Mouse (Mus musculus): Measurements from ENCODE around the gene Art4. TPM values are rescaled to one million over a fixed set of nuclear protein-coding genes. Genes with fewer than 3 reads are reported as not detected.

Art4 gene
- total and polyA plus RNA-seq, 3 experiments = 0.50 to 0.60 TPM; not detected in 1

DNA sequence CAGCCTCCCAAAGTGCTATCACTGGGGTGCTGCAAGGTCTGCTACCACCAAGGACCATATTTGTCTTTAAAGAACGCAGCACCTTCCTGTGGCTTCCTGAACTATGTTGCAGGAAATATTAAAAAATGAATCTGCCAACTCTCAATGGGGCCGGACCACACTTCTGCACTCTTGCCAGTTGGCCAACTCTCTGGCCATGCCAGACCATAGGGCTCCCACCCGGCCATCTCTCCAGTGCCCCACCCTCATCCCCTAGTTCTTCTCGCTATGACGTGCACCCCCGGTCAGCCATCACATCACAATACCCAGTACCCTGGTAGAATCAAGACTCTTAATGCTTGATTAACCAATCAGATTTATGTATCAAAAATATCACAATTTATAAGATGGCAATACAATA is 26.4 kb upstream of the Art4 start:
- H3K4me3 ChIP-seq (ENCODE audit: control insufficient read depth in 1 of 2, insufficient read depth in 1 of 2, low read depth in 2 of 2, low read length in 2 of 2) = no peak overlapping the region
- H3K27ac ChIP-seq (ENCODE audit: control insufficient read depth, low read depth, low read length) = no peak overlapping the region
- peaks cover 0 to 2% of the 10 kb centered on the region in 2 experiments; a peak in 1 of 4 replicates for H3K27me3 ChIP-seq (ENCODE audit: control insufficient read depth in 1 of 2, insufficient read depth in 2 of 2, low read length in 2 of 2)
- H3K9me3 ChIP-seq (replicated peaks; ENCODE audit: insufficient read depth, low read length) = no peaks in the 10 kb centered on the region
- no peak for DNase-seq (ENCODE audit: low read depth, low spot score)
- H3K79me2 ChIP-seq (ENCODE audit: control insufficient read depth, insufficient read depth, low read length, poor library complexity) = no peaks in the 10 kb centered on the region
- H3K36me3 ChIP-seq (ENCODE audit: control insufficient read depth in 1 of 2, insufficient read depth in 2 of 2, low read length in 2 of 2) = no peaks in the 10 kb centered on the region
- H3K4me1 ChIP-seq (ENCODE audit: control insufficient read depth in 1 of 2, insufficient read depth in 2 of 2, low read length in 2 of 2) = no peaks in the 10 kb centered on the region
- H3K9ac ChIP-seq (ENCODE audit: control insufficient read depth, low read depth, low read length, poor library complexity, severe bottlenecking) = no peak overlapping the region
- TF ChIP-seq ELF1 (IDR thresholded peaks at IDR 0.05; ENCODE audit: low read depth, low read length) (no peak), ETS1 (IDR thresholded peaks at IDR 0.05; ENCODE audit: low read depth, low read length) (no peak), NELFE (IDR thresholded peaks at IDR 0.05; ENCODE audit: low read depth, low read length) (no peak), POLR2A (IDR thresholded peaks at IDR 0.05; ENCODE audit: control insufficient read depth in 1 of 2, insufficient read depth in 1 of 2, low read depth in 1 of 2, low read length in 2 of 2, poor library complexity in 1 of 2) (no peak), USF2 (IDR thresholded peaks at IDR 0.05; ENCODE audit: borderline replicate concordance in 1 of 2, insufficient read depth in 1 of 2, low read depth in 1 of 2, low read length in 2 of 2) (no peak), TAL1 (IDR thresholded peaks at IDR 0.05; ENCODE audit: low read length) (no peak), SIN3A (IDR thresholded peaks at IDR 0.05; ENCODE audit: low read length) (no peak), MXI1 (IDR thresholded peaks at IDR 0.05; ENCODE audit: low read depth, low read length) (no peak), POLR2AphosphoS5 (IDR thresholded peaks at IDR 0.05; ENCODE audit: borderline replicate concordance, low read depth, low read length) (no peak), EP300 (IDR thresholded peaks at IDR 0.05; ENCODE audit: low read depth in 1 of 2, low read length in 2 of 2) (no peak), MYB (IDR thresholded peaks at IDR 0.05; ENCODE audit: low read depth, low read length) (no peak), ZNF384 (IDR thresholded peaks at IDR 0.05; ENCODE audit: low read depth, low read length) (no peak), ZKSCAN1 (IDR thresholded peaks at IDR 0.05; ENCODE audit: low read depth, low read length) (no peak), CHD1 (IDR thresholded peaks at IDR 0.05; ENCODE audit: low read depth, low read length) (no peak), ZMIZ1 (IDR thresholded peaks at IDR 0.05; ENCODE audit: low read depth, low read length) (no peak), ZC3H11A (IDR thresholded peaks at IDR 0.05; ENCODE audit: low read depth, low read length) (no peak), SMC3 (IDR thresholded peaks at IDR 0.05; ENCODE audit: low read depth, low read length) (no peak), HCFC1 (IDR thresholded peaks at IDR 0.05; ENCODE audit: low read depth, low read length) (no peak), KAT2A (conservative IDR thresholded peaks at IDR 0.05; ENCODE audit: low read depth, low read length) (no peak)

DNA sequence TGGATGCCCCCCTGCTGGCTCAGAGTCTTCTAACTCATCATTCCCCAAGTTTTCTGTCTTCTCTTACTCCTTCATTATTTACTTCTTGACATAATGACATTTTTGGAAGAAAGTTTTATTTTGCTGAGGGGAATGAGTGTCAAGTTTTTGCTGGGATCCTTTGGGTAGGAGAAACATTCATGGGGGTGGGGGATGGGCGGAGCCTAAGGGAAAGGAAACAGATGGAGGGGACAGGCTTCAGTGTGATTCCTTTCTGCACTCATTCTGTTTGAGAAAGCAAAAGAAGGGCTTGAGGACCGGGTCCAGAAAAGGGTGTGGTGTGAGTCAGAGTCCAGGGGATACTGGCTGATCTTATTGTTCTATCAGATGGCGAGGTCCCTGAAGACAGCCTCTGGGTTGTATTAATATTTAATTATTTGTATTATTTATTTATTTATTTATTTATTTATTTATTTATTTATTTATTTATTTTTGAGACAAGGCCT is 25.9 kb upstream of the Art4 start:
- H3K36me3 ChIP-seq (ENCODE audit: control insufficient read depth in 1 of 2, insufficient read depth in 2 of 2, low read length in 2 of 2) = no peaks in the 10 kb centered on the region
- TF ChIP-seq ETS1 (IDR thresholded peaks at IDR 0.05; ENCODE audit: low read depth, low read length) (no peak), GABPA (IDR thresholded peaks at IDR 0.05; ENCODE audit: low read depth, low read length) (no peak), POLR2A (IDR thresholded peaks at IDR 0.05; ENCODE audit: control insufficient read depth in 1 of 2, insufficient read depth in 1 of 2, low read depth in 1 of 2, low read length in 2 of 2, poor library complexity in 1 of 2) (no peak), HCFC1 (IDR thresholded peaks at IDR 0.05; ENCODE audit: low read depth, low read length) (no peak), MYC (IDR thresholded peaks at IDR 0.05; ENCODE audit: low read depth, low read length) (no peak), KAT2A (conservative IDR thresholded peaks at IDR 0.05; ENCODE audit: low read depth, low read length) (no peak), SMC3 (IDR thresholded peaks at IDR 0.05; ENCODE audit: low read depth, low read length) (no peak), TAL1 (IDR thresholded peaks at IDR 0.05; ENCODE audit: low read length) (no peak), USF2 (IDR thresholded peaks at IDR 0.05; ENCODE audit: borderline replicate concordance in 1 of 2, insufficient read depth in 1 of 2, low read depth in 1 of 2, low read length in 2 of 2) (no peak)
- H3K9ac ChIP-seq (ENCODE audit: control insufficient read depth, low read depth, low read length, poor library complexity, severe bottlenecking) = no peak overlapping the region
- H3K9me3 ChIP-seq (replicated peaks; ENCODE audit: insufficient read depth, low read length) = no peaks in the 10 kb centered on the region
- DNase-seq (ENCODE audit: low read depth, low spot score) = no peak
- no peaks in the 10 kb centered on the region for H3K79me2 ChIP-seq (ENCODE audit: control insufficient read depth, insufficient read depth, low read length, poor library complexity)
- no peak overlapping the region for H3K4me3 ChIP-seq (ENCODE audit: control insufficient read depth in 1 of 2, insufficient read depth in 1 of 2, low read depth in 2 of 2, low read length in 2 of 2)
- H3K27ac ChIP-seq (ENCODE audit: control insufficient read depth, low read depth, low read length) = no peak overlapping the region
- H3K4me1 ChIP-seq (ENCODE audit: control insufficient read depth in 1 of 2, insufficient read depth in 2 of 2, low read length in 2 of 2) = no peaks in the 10 kb centered on the region
- peaks cover 0 to 2% of the 10 kb centered on the region in 2 experiments; a peak in 1 of 4 replicates for H3K27me3 ChIP-seq (ENCODE audit: control insufficient read depth in 1 of 2, insufficient read depth in 2 of 2, low read length in 2 of 2)
